Comparison of ENCODE assay signal across 18 mouse cellular contexts in the genomic region with DNA sequence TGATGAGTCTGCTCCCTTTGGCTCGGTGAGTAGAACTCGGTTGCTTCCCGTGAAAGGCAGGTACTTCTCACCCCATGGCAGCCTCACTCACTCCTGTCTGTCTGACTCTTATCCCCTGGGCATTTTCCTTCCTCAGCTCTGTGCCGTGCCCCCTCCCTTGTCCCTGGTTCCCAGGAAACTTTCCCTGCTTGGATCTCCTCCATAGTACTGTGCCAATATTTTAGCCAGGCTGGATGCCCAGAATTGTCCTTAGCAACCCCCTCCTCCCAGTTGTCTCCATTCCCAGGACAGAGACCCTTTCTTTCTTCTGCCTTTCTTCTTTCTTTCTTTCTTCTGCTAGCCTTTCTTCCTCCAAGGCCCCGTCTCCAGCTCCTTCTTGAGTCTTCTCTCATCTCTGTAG. TPM values are rescaled to one million over a fixed set of nuclear protein-coding genes. Genes with fewer than 3 reads are reported as not detected.
A peak's percentile ranks its signal among the peaks of the same experiment; 100 is the strongest.
DNase-seq lines count a peak whose midpoint lies in the region; ATAC-seq and TF ChIP-seq lines count a peak whose summit lies in the region.
"Had no signal": no experiment of that assay in that cellular context is flagged by ENCODE, and none has a peak within 500 bp of the region (broad histone marks: within the 10 kb centered on the region; RNA-seq: fewer than 3 reads in every experiment).

No protein-coding gene starts in this region.

- peaks cover 5% of the 10 kb centered on the region; the same call in 1 of the 2 replicates for H3K36me3 ChIP-seq in heart, embryonic 16.5 days (ENCODE audit: control insufficient read depth, insufficient read depth)
- peaks cover 2% of the 10 kb centered on the region; the same call in 1 of the 2 replicates for H3K36me3 ChIP-seq in lung, embryonic 16.5 days (ENCODE audit: control insufficient read depth, insufficient read depth, low read length)
- peaks cover 6% of the 10 kb centered on the region; the same call in 1 of the 2 replicates for H3K36me3 ChIP-seq in neural tube, embryonic 15.5 days
- H3K36me3 ChIP-seq: embryonic facial prominence, embryonic 12.5 days had no signal

- H3K4me3 ChIP-seq in heart, embryonic 16.5 days (ENCODE audit: low read length), result no peak overlapping the region
- H3K4me3 ChIP-seq in lung, embryonic 16.5 days (ENCODE audit: low read length), result no peak overlapping the region
- H3K4me3 ChIP-seq in embryonic fibroblast, embryonic 13.5 days (ENCODE audit: insufficient read depth, low read length), result peak overlapping the region; percentile 52; the same call in 1 of the 2 replicates
- H3K4me3 ChIP-seq in neural tube, embryonic 15.5 days (replicated peaks), result peak overlapping the region; percentile 67
- H3K4me3 ChIP-seq: embryonic facial prominence, embryonic 12.5 days had no signal

- WGBS in heart, embryonic 16.5 days, result 72% methylated on average over 5 of the region's 5 CpGs
- 64% methylated on average over 5 of the region's 5 CpGs for WGBS in lung, embryonic 16.5 days
- 74% methylated on average over 5 of the region's 5 CpGs for WGBS in neural tube, embryonic 15.5 days

- peak overlapping the region; percentile 71; the same call in 1 of the 2 replicates for H3K4me2 ChIP-seq in heart, embryonic 16.5 days (ENCODE audit: low read depth, low read length)
- peak overlapping the region; percentile 68; the same call in 1 of the 2 replicates for H3K4me2 ChIP-seq in lung, embryonic 16.5 days (ENCODE audit: low read depth, low read length)
- peak overlapping the region; percentile 82 for H3K4me2 ChIP-seq in neural tube, embryonic 15.5 days

- no peak for TF ChIP-seq CTCF in embryonic fibroblast, embryonic 13.5 days (IDR thresholded peaks at IDR 0.05; ENCODE audit: borderline replicate concordance, insufficient read depth, low read length)

- H3K27ac ChIP-seq in heart, embryonic 16.5 days (ENCODE audit: low read length), result no peak overlapping the region
- no peak overlapping the region for H3K27ac ChIP-seq in lung, embryonic 16.5 days (ENCODE audit: low read length)
- H3K27ac ChIP-seq in embryonic fibroblast, embryonic 13.5 days (ENCODE audit: insufficient read depth, low read length), result no peak overlapping the region
- H3K27ac ChIP-seq in neural tube, embryonic 15.5 days (replicated peaks), result peak overlapping the region; percentile 46; the same call in 1 of the 2 replicates
- H3K27ac ChIP-seq: embryonic facial prominence, embryonic 12.5 days had no signal

- H3K9me3 ChIP-seq in heart, embryonic 16.5 days (replicated peaks; ENCODE audit: control insufficient read depth, low read length), result no peaks in the 10 kb centered on the region
- H3K9me3 ChIP-seq in lung, embryonic 16.5 days (ENCODE audit: control insufficient read depth, low read length), result no peaks in the 10 kb centered on the region
- H3K9me3 ChIP-seq in neural tube, embryonic 15.5 days (replicated peaks), result no peaks in the 10 kb centered on the region
- H3K9me3 ChIP-seq: embryonic facial prominence, embryonic 12.5 days had no signal

- no peaks in the 10 kb centered on the region for H3K27me3 ChIP-seq in heart, embryonic 16.5 days (ENCODE audit: control insufficient read depth, insufficient read depth, low read length)
- no peaks in the 10 kb centered on the region for H3K27me3 ChIP-seq in lung, embryonic 16.5 days (ENCODE audit: control insufficient read depth, insufficient read depth, low read depth, low read length)
- H3K27me3 ChIP-seq in neural tube, embryonic 15.5 days (replicated peaks), result no peaks in the 10 kb centered on the region; the same call in none of the 2 replicates

- no peak for ATAC-seq in heart, embryonic 16.5 days (replicated peaks; ENCODE audit: extremely low read depth, insufficient read depth, low FRiP score)
- ATAC-seq in lung, embryonic 16.5 days (ENCODE audit: low read depth), result no peak
- ATAC-seq in neural tube, embryonic 15.5 days (ENCODE audit: low FRiP score), result no peak

- no peak for TF ChIP-seq POLR2A in embryonic fibroblast, embryonic 13.5 days (IDR thresholded peaks at IDR 0.05; ENCODE audit: low read depth, low read length)

- no peak for DNase-seq in heart, postnatal 14 days
- no peak for DNase-seq in lung, postnatal 36 days
- no peak for DNase-seq in right cerebral cortex, postnatal 25 days
- DNase-seq: adrenal gland, postnatal 10 days; cerebellum, adult 8-10 months; lung, postnatal 4 days; retina, postnatal 1 day had no signal

- intact Hi-C loops in heart, postnatal 14 days (cut with DNase I), result no loop called here

- no peak overlapping the region for H3K9ac ChIP-seq in heart, embryonic 16.5 days (ENCODE audit: low read length)
- no peak overlapping the region for H3K9ac ChIP-seq in lung, embryonic 16.5 days (ENCODE audit: low read length)
- H3K9ac ChIP-seq in neural tube, embryonic 15.5 days (replicated peaks), result no peak overlapping the region
- H3K9ac ChIP-seq: embryonic facial prominence, embryonic 12.5 days had no signal

- H3K4me1 ChIP-seq in heart, embryonic 16.5 days (ENCODE audit: control insufficient read depth, insufficient read depth, low read length), result peaks cover 10% of the 10 kb centered on the region
- peaks cover 7% of the 10 kb centered on the region; the same call in 1 of the 2 replicates for H3K4me1 ChIP-seq in lung, embryonic 16.5 days (replicated peaks; ENCODE audit: control insufficient read depth, insufficient read depth, low read length)
- 0 out of 2 replicates have a peak, but pooled peaks cover 5% of the 10 kb centered on the region for H3K4me1 ChIP-seq in embryonic fibroblast, embryonic 13.5 days (ENCODE audit: control insufficient read depth, insufficient read depth, low read length)
- peaks cover 19% of the 10 kb centered on the region for H3K4me1 ChIP-seq in neural tube, embryonic 15.5 days
- H3K4me1 ChIP-seq: embryonic facial prominence, embryonic 12.5 days had no signal

RNA-seq across cellular contexts. Expression of a gene that starts 1.6 kb away (rescaled TPM):
- 9.1 and 12.0 TPM in 2 replicates for polyA plus RNA-seq in heart, embryonic 16.5 days (2015; fragmentation: Nextera tagmentation; extraction: Ambion mirVana)
- total RNA-seq in heart, postnatal 14 days (2021), result 1 to 10 TPM; 7.7 to 8.4 TPM
- polyA plus RNA-seq in lung, embryonic 16.5 days (2015; fragmentation: Nextera tagmentation; extraction: Ambion mirVana), result 12.5 and 13.1 TPM in 2 replicates
- 19.7 and 23.3 TPM in 2 replicates for polyA plus RNA-seq in embryonic fibroblast, embryonic 13.5 days (2011; ENCODE audit: insufficient read length, low read depth, missing spikeins)
- polyA plus RNA-seq in neural tube, embryonic 15.5 days (2015; fragmentation: Nextera tagmentation; extraction: Ambion mirVana), result 16.1 and 18.1 TPM in 2 replicates

RNA-seq across cellular contexts. Expression of a gene that starts 8.7 kb away (rescaled TPM):
- not detected in 2 replicates for polyA plus RNA-seq in heart, embryonic 16.5 days (2015; fragmentation: Nextera tagmentation; extraction: Ambion mirVana)
- not detected for total RNA-seq in heart, postnatal 14 days (2021)
- polyA plus RNA-seq in lung, embryonic 16.5 days (2015; fragmentation: Nextera tagmentation; extraction: Ambion mirVana), result not detected in 2 replicates
- not detected in 2 replicates for polyA plus RNA-seq in embryonic fibroblast, embryonic 13.5 days (2011; ENCODE audit: insufficient read length, low read depth, missing spikeins)
- polyA plus RNA-seq in neural tube, embryonic 15.5 days (2015; fragmentation: Nextera tagmentation; extraction: Ambion mirVana), result not detected in 2 replicates
- total RNA-seq: adrenal gland, postnatal 10 days; gastrocnemius, adult 18-20 months; layer of hippocampus, postnatal 36 days had no signal
- polyA plus RNA-seq: embryonic facial prominence, embryonic 12.5 days; heart, postnatal 0 days; kidney, embryonic 16.5 days; liver, embryonic 11.5 days; thymus, postnatal 0 days had no signal

RNA-seq across cellular contexts. Expression of a gene that starts 16.2 kb away (rescaled TPM):
- 607 and 623 TPM in 2 replicates for polyA plus RNA-seq in heart, embryonic 16.5 days (2015; fragmentation: Nextera tagmentation; extraction: Ambion mirVana)
- total RNA-seq in heart, postnatal 14 days (2021), result 100 to 1,000 TPM; 231 to 238 TPM
- polyA plus RNA-seq in lung, embryonic 16.5 days (2015; fragmentation: Nextera tagmentation; extraction: Ambion mirVana), result 711 and 738 TPM in 2 replicates
- polyA plus RNA-seq in embryonic fibroblast, embryonic 13.5 days (2011; ENCODE audit: insufficient read length, low read depth, missing spikeins), result 162 and 177 TPM in 2 replicates
- 756 and 815 TPM in 2 replicates for polyA plus RNA-seq in neural tube, embryonic 15.5 days (2015; fragmentation: Nextera tagmentation; extraction: Ambion mirVana)

RNA-seq across cellular contexts. Expression of a gene that starts 21.3 kb away (rescaled TPM):
- polyA plus RNA-seq in heart, embryonic 16.5 days (2015; fragmentation: Nextera tagmentation; extraction: Ambion mirVana), result 9.8 and 10.3 TPM in 2 replicates
- 10 to 100 TPM; 42.2 to 44.1 TPM for total RNA-seq in heart, postnatal 14 days (2021)
- 10.3 and 10.5 TPM in 2 replicates for polyA plus RNA-seq in lung, embryonic 16.5 days (2015; fragmentation: Nextera tagmentation; extraction: Ambion mirVana)
- polyA plus RNA-seq in embryonic fibroblast, embryonic 13.5 days (2011; ENCODE audit: insufficient read length, low read depth, missing spikeins), result 36.2 and 37.0 TPM in 2 replicates
- 15.0 and 16.6 TPM in 2 replicates for polyA plus RNA-seq in neural tube, embryonic 15.5 days (2015; fragmentation: Nextera tagmentation; extraction: Ambion mirVana)

RNA-seq across cellular contexts. Expression of a gene that starts 22.4 kb away (rescaled TPM):
- 0.16 and 0.37 TPM in 2 replicates for polyA plus RNA-seq in heart, embryonic 16.5 days (2015; fragmentation: Nextera tagmentation; extraction: Ambion mirVana)
- total RNA-seq in heart, postnatal 14 days (2021), result not detected
- polyA plus RNA-seq in lung, embryonic 16.5 days (2015; fragmentation: Nextera tagmentation; extraction: Ambion mirVana), result 0.54 and 0.73 TPM in 2 replicates
- not detected in 2 replicates for polyA plus RNA-seq in embryonic fibroblast, embryonic 13.5 days (2011; ENCODE audit: insufficient read length, low read depth, missing spikeins)
- polyA plus RNA-seq in neural tube, embryonic 15.5 days (2015; fragmentation: Nextera tagmentation; extraction: Ambion mirVana), result 0.15 and 0.41 TPM in 2 replicates
- total RNA-seq: gastrocnemius, adult 18-20 months; layer of hippocampus, postnatal 36 days had no signal
- polyA plus RNA-seq: heart, postnatal 0 days; thymus, postnatal 0 days had no signal

Comparison
In these comparisons a context has a peak if more than half of its experiments do, and no peak if none do; other contexts are left out.
1. H3K4me3 ChIP-seq: peak in embryonic fibroblast, embryonic 13.5 days (single experiment) and neural tube, embryonic 15.5 days (single experiment); none in heart, embryonic 16.5 days (single experiment) and lung, embryonic 16.5 days (single experiment).
2. Peak in every context shown above with its lines, with median percentiles within 50 percentile points of each other: H3K4me2 ChIP-seq.